21 mouse cellular contexts compared by ENCODE assay signal in genomic region chr11:52260878-52261277, GRCm38 (mm10). TPM values are rescaled to one million over a fixed set of nuclear protein-coding genes. Genes with fewer than 3 reads are reported as not detected.
DNase-seq lines count a peak whose midpoint lies in the region; ATAC-seq lines count a peak whose summit lies in the region.
"Had no signal": no experiment of that assay in that cellular context is flagged by ENCODE, and none has a peak within 500 bp of the region (broad histone marks: within the 10 kb centered on the region; RNA-seq: fewer than 3 reads in every experiment).

No protein-coding gene starts in this region.

- no peak overlapping the region for H3K27ac ChIP-seq in forebrain, embryonic 11.5 days (ENCODE audit: low read depth, low read length)
- no peak overlapping the region for H3K27ac ChIP-seq in forebrain, embryonic 10.5 days
- H3K27ac ChIP-seq: embryonic facial prominence, embryonic 10.5 days; hindbrain, postnatal 0 days; limb, embryonic 13.5 days had no signal

- H3K9me3 ChIP-seq in forebrain, embryonic 11.5 days (ENCODE audit: control insufficient read depth, low read length), result no peaks in the 10 kb centered on the region
- H3K9me3 ChIP-seq in forebrain, embryonic 10.5 days, result no peaks in the 10 kb centered on the region
- H3K9me3 ChIP-seq: embryonic facial prominence, embryonic 10.5 days; limb, embryonic 13.5 days had no signal

- 65% methylated on average over 4 of the region's 4 CpGs for WGBS in forebrain, embryonic 11.5 days
- 62% methylated on average over 4 of the region's 4 CpGs for WGBS in forebrain, embryonic 10.5 days

- H3K36me3 ChIP-seq in forebrain, embryonic 11.5 days (ENCODE audit: control insufficient read depth, insufficient read depth, low read length), result no peaks in the 10 kb centered on the region
- H3K36me3 ChIP-seq in forebrain, embryonic 10.5 days (replicated peaks), result peaks cover 54% of the 10 kb centered on the region

- no peaks in the 10 kb centered on the region for H3K4me1 ChIP-seq in forebrain, embryonic 11.5 days (replicated peaks; ENCODE audit: control insufficient read depth, insufficient read depth, low read length)
- no peaks in the 10 kb centered on the region for H3K4me1 ChIP-seq in forebrain, embryonic 10.5 days

- no peaks in the 10 kb centered on the region for H3K27me3 ChIP-seq in forebrain, embryonic 11.5 days (ENCODE audit: control insufficient read depth, insufficient read depth, low read length)
- H3K27me3 ChIP-seq in forebrain, embryonic 10.5 days (ENCODE audit: poor library complexity, severe bottlenecking), result no peaks in the 10 kb centered on the region
- H3K27me3 ChIP-seq: limb, embryonic 13.5 days had no signal

- ATAC-seq in forebrain, embryonic 11.5 days (replicated peaks; ENCODE audit: low FRiP score), result no peak
- ATAC-seq: hindbrain, postnatal 0 days; liver, postnatal 0 days had no signal

- H3K4me2 ChIP-seq in forebrain, embryonic 11.5 days (ENCODE audit: low read depth, low read length, severe bottlenecking), result no peak overlapping the region
- H3K4me2 ChIP-seq: heart, embryonic 11.5 days; limb, embryonic 13.5 days; midbrain, embryonic 11.5 days had no signal

- no peak overlapping the region for H3K9ac ChIP-seq in forebrain, embryonic 11.5 days (ENCODE audit: low read length)
- H3K9ac ChIP-seq: limb, embryonic 13.5 days; liver, postnatal 0 days had no signal

- peak; percentile 26 for DNase-seq in forebrain, embryonic 11.5 days (ENCODE audit: low spot score)
- no peak for DNase-seq in forebrain, embryonic 10.5 days (ENCODE audit: extremely low spot score, low spot score)
- DNase-seq in A20 (ENCODE audit: low read depth, low spot score), result peak; percentile 39
- DNase-seq in Muller cell, postnatal 12 days (ENCODE audit: inconsistent ontology term), result peak; percentile 53
- DNase-seq in naive thymus-derived CD4-positive, alpha-beta T cell, adult 2 months (ENCODE audit: low read depth), result peak; percentile 51
- DNase-seq in cerebellum, postnatal 36 days, result no peak
- no peak for DNase-seq in ovary, postnatal 36 days (ENCODE audit: low spot score)
- no peak for DNase-seq in layer of hippocampus, postnatal 25 days (ENCODE audit: extremely low spot score in 1 of 2, low spot score in 1 of 2)
- DNase-seq: heart, postnatal 36 days; kidney, adult 9 months; right cerebral cortex, postnatal 25 days had no signal

- no peak overlapping the region for H3K4me3 ChIP-seq in forebrain, embryonic 11.5 days (ENCODE audit: low read depth, low read length)
- H3K4me3 ChIP-seq in forebrain, embryonic 10.5 days, result no peak overlapping the region
- H3K4me3 ChIP-seq: embryonic facial prominence, embryonic 10.5 days; erythroblast, embryonic 14.5 days; limb, embryonic 13.5 days had no signal

RNA-seq across cellular contexts. Expression of gene Tcf7, which starts 21.9 kb away (rescaled TPM):
- 9.5 and 9.6 TPM in 2 replicates for polyA plus RNA-seq in forebrain, embryonic 11.5 days (2014; fragmentation: Nextera tagmentation; extraction: Ambion mirVana)
- 8.1 and 8.8 TPM in 2 replicates for polyA plus RNA-seq in forebrain, embryonic 10.5 days (2016; fragmentation: Nextera tagmentation; extraction: Ambion mirVana)
- total RNA-seq in layer of hippocampus, postnatal 25 days (2021), result 1 to 10 TPM; 3.2 to 3.4 TPM

RNA-seq across cellular contexts. Expression of gene Skp1a, which starts 29.1 kb away (rescaled TPM):
- polyA plus RNA-seq in forebrain, embryonic 11.5 days (2014; fragmentation: Nextera tagmentation; extraction: Ambion mirVana), result 855 and 927 TPM in 2 replicates
- polyA plus RNA-seq in forebrain, embryonic 10.5 days (2016; fragmentation: Nextera tagmentation; extraction: Ambion mirVana), result 906 and 908 TPM in 2 replicates
- 100 to 1,000 TPM; 448 to 507 TPM for total RNA-seq in layer of hippocampus, postnatal 25 days (2021)

RNA-seq across cellular contexts. Expression of gene Olfr1371, which starts 47.1 kb away (rescaled TPM):
- not detected in 2 replicates for polyA plus RNA-seq in forebrain, embryonic 11.5 days (2014; fragmentation: Nextera tagmentation; extraction: Ambion mirVana)
- not detected in 2 replicates for polyA plus RNA-seq in forebrain, embryonic 10.5 days (2016; fragmentation: Nextera tagmentation; extraction: Ambion mirVana)
- not detected for total RNA-seq in layer of hippocampus, postnatal 25 days (2021)
- total RNA-seq: gastrocnemius, postnatal 4 days; heart, postnatal 36 days; hindbrain, postnatal 0 days; left cerebral cortex, adult 18-20 months had no signal
- polyA plus RNA-seq: embryonic facial prominence, embryonic 10.5 days; erythroblast, embryonic 14.5 days; frontal cortex, adult 2 months; heart, embryonic 11.5 days; hindbrain, postnatal 0 days; limb, embryonic 13.5 days; liver, postnatal 0 days; midbrain, embryonic 11.5 days had no signal

Comparison
In these comparisons a context has a peak if more than half of its experiments do, and no peak if none do; other contexts are left out.
1. DNase-seq: peak in forebrain, embryonic 11.5 days (single experiment), A20 (single experiment), Muller cell, postnatal 12 days (single experiment) and naive thymus-derived CD4-positive, alpha-beta T cell, adult 2 months (single experiment); none in forebrain, embryonic 10.5 days (single experiment), cerebellum, postnatal 36 days (0 of 2), ovary, postnatal 36 days (single experiment) and layer of hippocampus, postnatal 25 days (0 of 2).